ENCODE assay signal across 26 mouse cellular contexts in genomic region chr1:165961676-165962364, GRCm38 (mm10). TPM values are rescaled to one million over a fixed set of nuclear protein-coding genes. Genes with fewer than 3 reads are reported as not detected.
DNase-seq lines count a peak whose midpoint lies in the region; ATAC-seq and TF ChIP-seq lines count a peak whose summit lies in the region.
"Had no signal": no experiment of that assay in that cellular context is flagged by ENCODE, and none has a peak within 500 bp of the region (broad histone marks: within the 10 kb centered on the region; RNA-seq: fewer than 3 reads in every experiment).

No protein-coding gene starts in this region.

- peaks cover 24% of the 10 kb centered on the region for H3K4me1 ChIP-seq in liver, embryonic 11.5 days (replicated peaks; ENCODE audit: control insufficient read depth, insufficient read depth, low read length)
- H3K4me1 ChIP-seq in G1E (ENCODE audit: insufficient read depth, low read depth, low read length): peaks cover 47% of the 10 kb centered on the region
- peaks cover 36% of the 10 kb centered on the region for H3K4me1 ChIP-seq in liver, embryonic 13.5 days (replicated peaks)
- peaks cover 11% of the 10 kb centered on the region; the same call in 1 of the 2 replicates for H3K4me1 ChIP-seq in hindbrain, embryonic 13.5 days (replicated peaks)
- H3K4me1 ChIP-seq: embryonic facial prominence, embryonic 12.5 days; embryonic facial prominence, embryonic 15.5 days had no signal

- no peak overlapping the region for H3K9ac ChIP-seq in liver, embryonic 11.5 days (ENCODE audit: low read depth, low read length)
- peak overlapping the region; percentile 39 for H3K9ac ChIP-seq in liver, embryonic 13.5 days
- H3K9ac ChIP-seq in hindbrain, embryonic 13.5 days: no peak overlapping the region
- H3K9ac ChIP-seq: embryonic facial prominence, embryonic 12.5 days; embryonic facial prominence, embryonic 15.5 days; forebrain, embryonic 13.5 days; hindbrain, embryonic 14.5 days had no signal

- DNase-seq in liver, embryonic 11.5 days (ENCODE audit: low spot score): no peak
- DNase-seq in liver (no peak), G1E (ENCODE audit: low spot score) (no peak)
- no peak for DNase-seq in liver, embryonic 13.5 days
- no peak for DNase-seq in urinary bladder, postnatal 25 days (ENCODE audit: low spot score)
- no peak for DNase-seq in right cerebral cortex, postnatal 10 days (ENCODE audit: low spot score in 2 of 2)
- DNase-seq: adrenal gland, postnatal 10 days; B cell, adult 2 months; cerebellum, adult 11 months; cerebellum, adult 2 months; cerebellum, adult 9-11 months; cerebellum, postnatal 25 days; gastrocnemius, postnatal 10 days; gastrocnemius, postnatal 36 days; heart, adult 2 months had no signal

- H3K36me3 ChIP-seq in liver, embryonic 11.5 days (ENCODE audit: control insufficient read depth, insufficient read depth, low read length): no peaks in the 10 kb centered on the region
- peaks cover 10% of the 10 kb centered on the region for H3K36me3 ChIP-seq in G1E (replicated peaks)
- H3K36me3 ChIP-seq in liver, embryonic 13.5 days: no peaks in the 10 kb centered on the region
- no peaks in the 10 kb centered on the region for H3K36me3 ChIP-seq in hindbrain, embryonic 13.5 days
- H3K36me3 ChIP-seq: embryonic facial prominence, embryonic 12.5 days; embryonic facial prominence, embryonic 15.5 days had no signal

- H3K4me3 ChIP-seq in liver, embryonic 11.5 days (ENCODE audit: low read depth, low read length): no peak overlapping the region
- no peak overlapping the region; the same call in 1 of the 2 replicates for H3K4me3 ChIP-seq in G1E (ENCODE audit: low read depth, low read length)
- H3K4me3 ChIP-seq in liver, embryonic 13.5 days (replicated peaks): no peak overlapping the region
- H3K4me3 ChIP-seq in hindbrain, embryonic 13.5 days: no peak overlapping the region
- H3K4me3 ChIP-seq: embryonic facial prominence, embryonic 12.5 days; embryonic facial prominence, embryonic 15.5 days; forebrain, embryonic 13.5 days; heart, adult 2 months had no signal

- no peak for TF ChIP-seq CTCF in G1E (IDR thresholded peaks at IDR 0.05; ENCODE audit: low read depth, low read length)

- H3K27me3 ChIP-seq in liver, embryonic 11.5 days (replicated peaks; ENCODE audit: control insufficient read depth, insufficient read depth, low read length): no peaks in the 10 kb centered on the region
- H3K27me3 ChIP-seq in G1E (ENCODE audit: insufficient read depth, low read length): no peaks in the 10 kb centered on the region
- H3K27me3 ChIP-seq in liver, embryonic 13.5 days: no peaks in the 10 kb centered on the region
- no peaks in the 10 kb centered on the region for H3K27me3 ChIP-seq in hindbrain, embryonic 13.5 days
- H3K27me3 ChIP-seq: embryonic facial prominence, embryonic 12.5 days; embryonic facial prominence, embryonic 15.5 days; forebrain, embryonic 13.5 days; Patski had no signal

- no peak; the same call in 1 of the 2 replicates for ATAC-seq in liver, embryonic 11.5 days (replicated peaks; ENCODE audit: low FRiP score)
- peak; percentile 69 for ATAC-seq in G1E (ENCODE audit: extremely low read depth, insufficient number of reproducible peaks, low FRiP score, poor library complexity, severe bottlenecking)
- peak; percentile 73 for ATAC-seq in liver, embryonic 13.5 days (ENCODE audit: low read depth)
- ATAC-seq in megakaryocyte progenitor cell, adult 5-6 weeks (replicated peaks; ENCODE audit: poor library complexity): peak; percentile 54; the same call in 1 of the 2 replicates
- no peak for ATAC-seq in hindbrain, embryonic 13.5 days (ENCODE audit: low FRiP score)
- ATAC-seq: forebrain, embryonic 13.5 days; forebrain, embryonic 16.5 days; hindbrain, postnatal 0 days; inflammation-experienced regulatory T-cells, adult 6 months; Patski had no signal

- 56% methylated on average over 6 of the region's 6 CpGs for WGBS in liver, embryonic 11.5 days
- 39% methylated on average over 6 of the region's 6 CpGs for WGBS in liver, embryonic 13.5 days (ENCODE audit: insufficient replicate concordance)
- WGBS in hindbrain, embryonic 13.5 days: 93% methylated on average over 6 of the region's 6 CpGs

- H3K27ac ChIP-seq in liver, embryonic 11.5 days (ENCODE audit: low read depth, low read length): no peak overlapping the region
- 0 out of 2 replicates have a peak overlapping the region, but pooled peaks have one; percentile 34 for H3K27ac ChIP-seq in liver, embryonic 13.5 days
- no peak overlapping the region for H3K27ac ChIP-seq in hindbrain, embryonic 13.5 days
- H3K27ac ChIP-seq: embryonic facial prominence, embryonic 12.5 days; embryonic facial prominence, embryonic 15.5 days; forebrain, embryonic 13.5 days; heart, adult 2 months; hindbrain, embryonic 14.5 days; hindbrain, postnatal 0 days had no signal

- no peaks in the 10 kb centered on the region for H3K9me3 ChIP-seq in liver, embryonic 11.5 days (ENCODE audit: control insufficient read depth, low read length)
- H3K9me3 ChIP-seq in G1E (replicated peaks): peaks cover 9% of the 10 kb centered on the region
- no peaks in the 10 kb centered on the region for H3K9me3 ChIP-seq in liver, embryonic 13.5 days (replicated peaks)
- H3K9me3 ChIP-seq in hindbrain, embryonic 13.5 days: no peaks in the 10 kb centered on the region
- H3K9me3 ChIP-seq: embryonic facial prominence, embryonic 12.5 days; embryonic facial prominence, embryonic 15.5 days; forebrain, embryonic 13.5 days had no signal

- peak overlapping the region; percentile 19 for H3K4me2 ChIP-seq in liver, embryonic 11.5 days
- H3K4me2 ChIP-seq in liver, embryonic 13.5 days: 0 out of 2 replicates have a peak overlapping the region, but pooled peaks have one; percentile 8
- H3K4me2 ChIP-seq in hindbrain, embryonic 13.5 days: no peak overlapping the region
- H3K4me2 ChIP-seq: embryonic facial prominence, embryonic 12.5 days; embryonic facial prominence, embryonic 15.5 days; forebrain, embryonic 13.5 days; heart, embryonic 11.5 days; hindbrain, embryonic 14.5 days had no signal

RNA-seq across cellular contexts. Expression of gene Pou2f1, which starts 40.7 kb away (rescaled TPM):
- polyA plus RNA-seq in liver, embryonic 11.5 days (2014; fragmentation: Nextera tagmentation; extraction: Ambion mirVana): 15.5 and 16.5 TPM in 2 replicates
- 51.0 and 57.1 TPM in 2 replicates for total RNA-seq in G1E (2014; fragmentation: Nextera tagmentation)
- total RNA-seq in G1E (2017): 13.8 and 17.3 TPM in 2 replicates
- 15.7 and 16.0 TPM in 2 replicates for polyA plus RNA-seq in G1E (2012)
- 4.3 and 5.5 TPM in 2 replicates for polyA plus RNA-seq in liver, embryonic 13.5 days (2015; fragmentation: Nextera tagmentation; extraction: Ambion mirVana)
- 23.9 and 28.5 TPM in 2 replicates for total RNA-seq in megakaryocyte progenitor cell, adult 5-6 weeks (2015)
- 17.3 and 23.5 TPM in 2 replicates for total RNA-seq in megakaryocyte progenitor cell, adult 5-6 weeks (2017)
- 21.0 and 22.2 TPM in 2 replicates for polyA plus RNA-seq in hindbrain, embryonic 13.5 days (2015; fragmentation: Nextera tagmentation; extraction: Ambion mirVana)

Comparison
In these comparisons a context has a peak if more than half of its experiments do, and no peak if none do; other contexts are left out.
1. ATAC-seq: peak in G1E (single experiment), liver, embryonic 13.5 days (single experiment) and megakaryocyte progenitor cell, adult 5-6 weeks (single experiment); none in liver, embryonic 11.5 days (single experiment) and hindbrain, embryonic 13.5 days (single experiment).